Mouse (Mus musculus) frontal cortex, postnatal 10 days (tissue): ENCODE data around the gene Ms4a4a.
"Not testable (repeated sequence)": the region's sequence is repeated elsewhere in the genome, so short reads cannot be mapped to it uniquely, and the experiment has no call there.

ENCODE experiments used
- DNase-seq, 2 experiments: peaks; one replicate each; pipeline ENCODE4 v3.0.0; 2022; ENCODE audit warnings: low spot score in 2 of 2, mixed read lengths in 1 of 2

Ms4a4a gene

GRCm38 (mm10) chr19:11431209-11431608 is 55.9 kb downstream of the Ms4a4a start:
- not testable (repeated sequence) for DNase-seq

GRCm38 (mm10) chr19:11435058-11435834 is 59.9 kb downstream of the Ms4a4a start:
- DNase-seq = no peak
